Mouse (Mus musculus): ENCODE measurements around the gene Gm47959.

Gene Gm47959

GRCm38 (mm10) chr1:83031950-83032349 lies 31.6 kb downstream of the Gm47959 start:
- in situ Hi-C loops (cut with MboI, MseI) = loop anchor here in 1 of 2 experiments (10.0 kb wide), 1 partner anchor 1947 kb away; no protein-coding TSS in a partner anchor

- in situ Hi-C loops (cut with MboI, MseI) = loop anchor here in 1 of 2 experiments (10.0 kb wide), 1 partner anchor 1948 kb away; no protein-coding TSS in a partner anchor
Observed at GRCm38 (mm10) chr1:83032508-83032907, 32.2 kb downstream of the Gm47959 start.

GRCm38 (mm10) chr1:83034509-83034908 lies 34.2 kb downstream of the Gm47959 start:
- in situ Hi-C loops (cut with MboI, MseI) = loop anchor here in 1 of 2 experiments (10.0 kb wide), 1 partner anchor 1950 kb away; no protein-coding TSS in a partner anchor

GRCm38 (mm10) chr1:83036892-83037667 lies 36.7 kb downstream of the Gm47959 start:
- in situ Hi-C loops (cut with MboI, MseI) = loop anchor here in 1 of 2 experiments (10.0 kb wide), 1 partner anchor 1952 kb away; no protein-coding TSS in a partner anchor

GRCm38 (mm10) chr1:83038109-83038672 lies 37.8 kb downstream of the Gm47959 start, which contains the start of gene Slc19a3:
Gene Slc19a3, minus strand, starts transcription at chr1:83038448.
- in situ Hi-C loops (cut with MboI, MseI) = loop anchor here in 1 of 2 experiments (10.0 kb wide), 1 partner anchor 1953 kb away; no protein-coding TSS in a partner anchor

- in situ Hi-C loops (cut with MboI, MseI) = loop anchor here in 1 of 2 experiments (10.0 kb wide), 1 partner anchor 1954 kb away; no protein-coding TSS in a partner anchor
Observed at GRCm38 (mm10) chr1:83039080-83039479, 38.7 kb downstream of the Gm47959 start.

- in situ Hi-C loops (cut with MboI, MseI) = no loop called here
Observed at GRCm38 (mm10) chr1:83042380-83042779, 42.0 kb downstream of the Gm47959 start, which contains the start of gene Krtap28-10. Gene Krtap28-10, minus strand, starts transcription at chr1:83042480.

- in situ Hi-C loops (cut with MboI, MseI) = no loop called here
Observed at GRCm38 (mm10) chr1:83044882-83045427, 44.6 kb downstream of the Gm47959 start, which contains the start of gene Gm47969. Gene Gm47969, plus strand, starts transcription at chr1:83044932.

All from T-helper 17 cell (primary cell).